Mouse (Mus musculus): Measurements from ENCODE around the gene Vmn1r8. TPM values are rescaled to one million over a fixed set of nuclear protein-coding genes. Genes with fewer than 3 reads are reported as not detected.
"Not testable (repeated sequence)": the region's sequence is repeated elsewhere in the genome, so short reads cannot be mapped to it uniquely, and the experiment has no call there.

Gene Vmn1r8
- total RNA-seq (2012; rRNA removed), result not detected in 2 replicates
- not detected for polyA plus RNA-seq (2012; ENCODE audit: insufficient read depth in 1 of 2, insufficient read length in 2 of 2, low read depth in 1 of 2, low replicate concordance in 2 of 2, missing spikeins in 1 of 2)

GRCm38 (mm10) chr6:57031984-57032383 lies at the start of gene Vmn1r8:
Vmn1r8 (plus strand) TSS chr6:57032284.
- Histone ChIP-seq H3K27me3 (ENCODE audit: control insufficient read depth in 1 of 2, insufficient read depth in 2 of 2, low read length in 2 of 2) (no peaks in the 10 kb centered on the region), H3K79me2 (ENCODE audit: control insufficient read depth, insufficient read depth, low read length, poor library complexity) (no peaks in the 10 kb centered on the region), H3K9me3 (replicated peaks; ENCODE audit: insufficient read depth, low read length) (no peaks in the 10 kb centered on the region), H3K4me1 (ENCODE audit: control insufficient read depth in 1 of 2, insufficient read depth in 2 of 2, low read length in 2 of 2) (no peaks in the 10 kb centered on the region), H3K9ac (ENCODE audit: control insufficient read depth, low read depth, low read length, poor library complexity, severe bottlenecking) (no peak within 1 kb of the TSS), H3K4me3 (ENCODE audit: control insufficient read depth in 1 of 2, insufficient read depth in 1 of 2, low read depth in 2 of 2, low read length in 2 of 2) (no peak within 1 kb of the TSS), H3K36me3 (ENCODE audit: control insufficient read depth in 1 of 2, insufficient read depth in 2 of 2, low read length in 2 of 2) (no peaks in the 10 kb centered on the region), H3K27ac (ENCODE audit: control insufficient read depth, low read depth, low read length) (no peak within 1 kb of the TSS)
- TF ChIP-seq CHD1 (IDR thresholded peaks at IDR 0.05; ENCODE audit: low read depth, low read length), result no peak
- DNase-seq (ENCODE audit: low read depth, low spot score), result no peak

GRCm38 (mm10) chr6:56996943-56997342 lies 35.1 kb upstream of the Vmn1r8 start, which contains the start of gene Vmn1r6:
Vmn1r6 (plus strand) TSS chr6:56997243.
- Histone ChIP-seq H3K9ac (ENCODE audit: control insufficient read depth, low read depth, low read length, poor library complexity, severe bottlenecking) (no peak within 1 kb of the TSS), H3K79me2 (ENCODE audit: control insufficient read depth, insufficient read depth, low read length, poor library complexity) (no peaks in the 10 kb centered on the region), H3K27me3 (ENCODE audit: control insufficient read depth in 1 of 2, insufficient read depth in 2 of 2, low read length in 2 of 2) (no peaks in the 10 kb centered on the region; a peak in 1 of 4 replicates), H3K4me3 (ENCODE audit: control insufficient read depth in 1 of 2, insufficient read depth in 1 of 2, low read depth in 2 of 2, low read length in 2 of 2) (no peak within 1 kb of the TSS), H3K4me1 (ENCODE audit: control insufficient read depth in 1 of 2, insufficient read depth in 2 of 2, low read length in 2 of 2) (no peaks in the 10 kb centered on the region), H3K27ac (ENCODE audit: control insufficient read depth, low read depth, low read length) (no peak within 1 kb of the TSS), H3K9me3 (replicated peaks; ENCODE audit: insufficient read depth, low read length) (no peaks in the 10 kb centered on the region), H3K36me3 (ENCODE audit: control insufficient read depth in 1 of 2, insufficient read depth in 2 of 2, low read length in 2 of 2) (no peaks in the 10 kb centered on the region)
- TF ChIP-seq MYB (IDR thresholded peaks at IDR 0.05; ENCODE audit: low read depth, low read length), result no peak
- TF ChIP-seq GABPA (IDR thresholded peaks at IDR 0.05; ENCODE audit: low read depth, low read length), result no peak
- no peak for TF ChIP-seq SMC3 (IDR thresholded peaks at IDR 0.05; ENCODE audit: low read depth, low read length)
- no peak for TF ChIP-seq KAT2A (conservative IDR thresholded peaks at IDR 0.05; ENCODE audit: low read depth, low read length)
- TF ChIP-seq ZC3H11A (IDR thresholded peaks at IDR 0.05; ENCODE audit: low read depth, low read length), result no peak
- TF ChIP-seq ELF1 (IDR thresholded peaks at IDR 0.05; ENCODE audit: low read depth, low read length), result no peak
- TF ChIP-seq CHD2 (IDR thresholded peaks at IDR 0.05; ENCODE audit: low read length), result no peak
- no peak for TF ChIP-seq TAL1 (IDR thresholded peaks at IDR 0.05; ENCODE audit: low read length)
- TF ChIP-seq SIN3A (IDR thresholded peaks at IDR 0.05; ENCODE audit: low read length), result no peak
- TF ChIP-seq CHD1 (IDR thresholded peaks at IDR 0.05; ENCODE audit: low read depth, low read length), result no peak
- TF ChIP-seq MAFK (IDR thresholded peaks at IDR 0.05; ENCODE audit: borderline replicate concordance, low read depth, low read length), result no peak
- no peak for DNase-seq (ENCODE audit: low read depth, low spot score)

GRCm38 (mm10) chr6:57025224-57025623 lies 6.9 kb upstream of the Vmn1r8 start, which contains the start of gene Vmn1r7:
Vmn1r7 (minus strand) TSS chr6:57025324.
- not testable (repeated sequence) for H3K9me3 ChIP-seq (replicated peaks; ENCODE audit: insufficient read depth, low read length); H3K9ac ChIP-seq (ENCODE audit: control insufficient read depth, low read depth, low read length, poor library complexity, severe bottlenecking); H3K4me1 ChIP-seq (ENCODE audit: control insufficient read depth in 1 of 2, insufficient read depth in 2 of 2, low read length in 2 of 2); H3K27me3 ChIP-seq (ENCODE audit: control insufficient read depth in 1 of 2, insufficient read depth in 2 of 2, low read length in 2 of 2); H3K79me2 ChIP-seq (ENCODE audit: control insufficient read depth, insufficient read depth, low read length, poor library complexity); H3K27ac ChIP-seq (ENCODE audit: control insufficient read depth, low read depth, low read length); H3K36me3 ChIP-seq (ENCODE audit: control insufficient read depth in 1 of 2, insufficient read depth in 2 of 2, low read length in 2 of 2); H3K4me3 ChIP-seq (ENCODE audit: control insufficient read depth in 1 of 2, insufficient read depth in 1 of 2, low read depth in 2 of 2, low read length in 2 of 2); DNase-seq (ENCODE audit: low read depth, low spot score)

Measured in MEL (cell line).